Mouse (Mus musculus) cerebellum, postnatal 14 days (tissue): Measurements from ENCODE around the gene Usb1.

Experiments
- DNase-seq, 2 experiments: peaks; one replicate each; pipeline ENCODE4 v3.0.0; 2021; ENCODE audit warnings: mixed read lengths in 2 of 2

The Usb1 gene

DNA sequence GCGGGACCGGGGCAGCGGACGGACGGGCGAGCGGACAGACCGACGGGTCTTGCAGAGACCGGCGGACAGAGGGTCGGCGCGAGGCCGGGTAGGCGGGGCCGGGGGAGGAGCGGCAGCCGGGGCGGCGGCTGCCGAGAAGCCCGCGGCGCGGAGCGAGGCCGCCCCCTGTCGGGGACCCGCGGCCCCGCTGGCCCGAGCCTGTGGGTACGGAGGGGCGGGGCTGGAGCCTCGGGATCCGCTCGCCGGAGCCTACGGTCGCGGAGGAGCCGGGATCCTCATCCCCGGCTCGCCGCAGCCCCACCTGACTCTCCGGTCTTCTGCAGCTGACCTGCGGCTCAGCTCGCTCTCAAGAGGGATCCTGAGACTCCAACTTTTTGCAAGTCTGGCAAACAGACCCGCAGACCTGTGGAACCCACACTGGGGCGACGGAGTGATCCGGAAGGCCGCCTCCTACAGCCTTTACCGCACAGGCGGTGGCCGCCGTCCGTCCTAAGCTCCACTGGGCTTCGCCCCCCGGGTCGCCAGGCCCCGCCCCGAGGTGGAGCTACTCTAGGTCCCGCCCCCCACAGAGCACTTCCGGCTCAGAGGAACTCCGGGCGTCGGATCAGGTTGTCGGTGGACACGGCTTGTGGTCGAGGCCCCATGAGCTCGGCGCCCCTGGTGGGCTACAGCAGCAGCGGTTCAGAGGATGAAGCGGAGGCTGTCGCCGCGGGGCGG, at the start of gene Usb1, which contains the start of gene Zfp319:
Gene Usb1, plus strand, starts transcription at position 565 of the 717 bp plus-strand sequence.
Gene Zfp319, minus strand, starts transcription at position 231 of the 717 bp plus-strand sequence.
- DNase-seq: peak; percentile 93 to 95

DNA sequence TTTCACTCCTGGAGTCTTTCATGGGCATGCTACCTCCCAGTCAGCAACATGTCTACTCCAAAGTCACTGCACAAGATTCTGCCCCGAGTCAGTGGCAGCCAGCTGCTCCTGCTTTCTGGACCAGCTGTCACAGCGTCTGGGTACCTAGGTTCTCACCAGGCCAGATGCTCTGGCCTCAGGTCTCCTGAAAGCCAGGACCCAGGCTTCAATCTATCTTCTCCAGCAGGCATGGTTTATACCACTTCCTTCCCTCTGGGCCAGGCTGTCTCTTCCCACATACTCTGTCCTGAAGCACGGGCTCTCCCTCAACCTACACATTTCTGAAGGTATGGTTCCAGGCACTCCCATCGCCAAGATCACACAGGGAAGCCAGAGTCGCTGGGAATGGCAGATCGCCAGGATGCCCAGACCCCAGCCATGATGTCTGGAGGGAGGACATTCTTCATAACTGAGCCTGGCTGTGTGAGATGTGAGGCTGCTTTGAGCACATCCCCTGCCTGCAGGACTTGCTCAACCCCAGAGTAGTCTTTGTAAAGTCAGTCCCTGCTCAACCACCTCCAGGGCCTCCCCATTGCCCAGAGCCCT, 42.9 kb upstream of the Usb1 start:
- peak in 1 of 2 experiments; percentile 30 for DNase-seq

GRCm38 (mm10) chr8:95293172-95293571, 38.9 kb upstream of the Usb1 start:
- peak; percentile 54 to 82 for DNase-seq

- DNase-seq: peak; percentile 18 to 28
Measured at GRCm38 (mm10) chr8:95293891-95294290, 38.2 kb upstream of the Usb1 start.

GRCm38 (mm10) chr8:95302410-95302809, 29.7 kb upstream of the Usb1 start:
- DNase-seq: peak; percentile 26 to 69

GRCm38 (mm10) chr8:95305526-95305925, 26.6 kb upstream of the Usb1 start:
- no peak for DNase-seq

GRCm38 (mm10) chr8:95306431-95306830, 25.7 kb upstream of the Usb1 start, which contains the start of gene Cngb1:
TSS of gene Cngb1 (minus strand) at chr8:95306585.
- DNase-seq: no peak

DNA sequence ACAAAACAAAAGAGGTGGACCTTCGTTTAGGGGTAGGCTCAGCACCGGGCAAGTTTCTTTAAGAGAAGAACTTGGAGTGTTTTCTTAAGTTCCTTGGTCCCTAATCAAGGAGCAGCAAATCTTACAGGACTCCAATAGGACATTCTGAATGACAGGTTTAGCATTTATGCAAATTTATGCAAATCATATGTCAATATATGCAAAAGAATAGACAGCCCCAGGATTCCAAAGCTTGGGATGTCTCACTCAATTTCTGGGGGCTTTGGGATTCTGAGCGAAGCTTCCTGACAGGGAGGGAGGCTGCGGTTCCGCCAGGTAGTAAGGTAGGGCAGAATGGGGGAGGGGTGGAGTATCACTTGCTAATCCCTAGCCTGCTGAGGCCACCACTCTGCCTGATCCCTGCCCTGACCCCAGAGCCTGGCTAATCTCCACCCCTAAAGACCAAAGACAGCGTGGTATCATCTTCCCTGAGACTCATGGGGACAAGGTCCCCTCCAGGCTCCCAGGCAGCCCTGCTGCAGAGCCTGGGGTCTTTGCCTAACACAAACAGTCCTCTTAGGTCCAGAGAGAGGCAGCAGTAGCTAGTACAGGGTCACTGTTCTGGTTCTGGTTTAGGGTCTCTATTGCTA, 21.6 kb upstream of the Usb1 start, which contains the start of gene Tepp:
Gene Tepp, plus strand, starts transcription at position 225 of the 629 bp plus-strand sequence.
- no peak for DNase-seq

- DNase-seq: no peak
Measured at GRCm38 (mm10) chr8:95312836-95313235, 19.2 kb upstream of the Usb1 start.

GRCm38 (mm10) chr8:95313857-95314256, 18.2 kb upstream of the Usb1 start:
- DNase-seq: no peak

- no peak for DNase-seq
Measured at GRCm38 (mm10) chr8:95314707-95315106, 17.4 kb upstream of the Usb1 start.

DNA sequence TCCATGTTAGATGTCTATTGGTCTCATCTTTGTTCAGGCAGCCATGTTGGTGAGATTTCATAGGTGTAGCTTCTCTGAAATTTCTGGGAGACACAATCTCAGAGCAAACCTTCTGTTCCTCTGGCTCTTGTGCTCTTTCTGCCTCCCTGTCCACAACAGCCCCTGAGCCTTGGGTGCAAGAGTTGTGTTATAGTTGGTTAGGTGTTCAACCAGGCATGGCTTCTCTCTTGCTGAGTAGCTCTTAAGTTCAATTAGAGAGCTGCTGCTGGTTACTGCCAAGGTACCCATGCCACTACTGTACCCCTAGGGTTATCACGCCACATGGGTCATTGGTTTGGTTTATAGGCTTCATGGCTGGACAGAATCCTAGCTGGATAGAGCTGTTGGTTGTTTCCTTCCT, 16.7 kb upstream of the Usb1 start:
- DNase-seq: no peak

DNA sequence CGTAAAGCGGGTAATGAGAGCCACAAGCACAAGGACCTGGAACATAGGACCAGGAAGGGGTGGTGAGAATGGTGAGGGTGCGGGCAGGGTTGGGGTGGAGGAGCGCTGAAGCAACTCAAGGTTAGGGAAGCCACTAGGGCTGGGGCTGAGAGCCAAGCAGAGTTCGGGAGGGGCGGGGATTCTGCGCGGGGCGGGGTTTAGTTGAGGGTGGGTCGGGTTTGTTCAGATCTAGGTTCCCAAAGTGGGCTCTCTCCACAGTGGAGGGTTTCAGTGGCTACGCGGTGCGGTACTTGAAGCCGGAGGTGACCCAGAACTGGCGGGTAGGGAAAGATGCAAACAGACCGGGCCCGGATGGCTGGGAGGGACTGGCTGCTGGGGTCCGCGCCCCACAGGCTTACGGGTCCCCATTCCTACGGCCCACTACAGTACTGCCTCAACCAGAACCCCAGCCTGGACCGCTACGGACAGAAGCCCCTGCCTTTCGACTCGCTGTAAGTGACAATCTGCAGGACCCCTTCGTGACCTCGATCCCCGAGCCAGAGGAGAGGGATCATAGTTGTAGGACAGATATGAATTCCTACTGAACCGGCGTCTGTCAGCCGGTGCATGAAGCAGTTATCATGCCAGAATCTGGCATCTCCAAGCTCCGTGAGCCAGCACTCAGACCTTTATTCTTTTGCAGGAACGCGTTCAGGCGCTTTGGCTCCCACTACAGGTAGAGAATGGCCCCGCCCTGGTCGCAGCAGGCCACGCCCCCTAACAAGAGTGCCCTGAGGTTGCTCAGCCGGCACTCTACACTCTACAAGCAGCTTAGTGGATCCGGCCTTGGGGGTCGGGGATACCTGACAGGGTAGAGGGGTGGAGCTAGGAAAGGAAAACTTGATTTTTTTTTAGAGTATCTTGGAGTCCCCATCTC, 11.6 kb upstream of the Usb1 start:
- peak; percentile 68 to 77 for DNase-seq

DNA sequence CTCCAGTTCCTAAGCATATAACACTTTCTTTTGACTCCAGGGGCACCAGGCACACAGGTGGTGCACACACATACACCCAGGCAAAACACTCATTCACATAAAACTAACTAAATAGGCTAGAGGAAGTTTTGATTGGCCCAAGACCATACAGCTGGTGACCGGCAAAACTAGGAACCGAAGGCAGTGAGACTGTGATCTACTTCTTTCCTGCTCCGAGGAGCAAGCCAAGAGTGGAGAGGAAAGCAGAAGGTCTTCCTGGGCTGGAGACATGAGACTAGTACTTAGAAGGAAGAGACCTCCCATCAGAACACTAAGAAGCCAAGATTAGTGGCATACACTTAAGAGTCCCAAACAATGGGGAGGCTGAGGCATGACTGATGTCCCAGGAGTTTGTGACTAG, 8.9 kb upstream of the Usb1 start:
- DNase-seq: no peak

- no peak for DNase-seq
Measured at GRCm38 (mm10) chr8:95324646-95325045, 7.4 kb upstream of the Usb1 start.

DNA sequence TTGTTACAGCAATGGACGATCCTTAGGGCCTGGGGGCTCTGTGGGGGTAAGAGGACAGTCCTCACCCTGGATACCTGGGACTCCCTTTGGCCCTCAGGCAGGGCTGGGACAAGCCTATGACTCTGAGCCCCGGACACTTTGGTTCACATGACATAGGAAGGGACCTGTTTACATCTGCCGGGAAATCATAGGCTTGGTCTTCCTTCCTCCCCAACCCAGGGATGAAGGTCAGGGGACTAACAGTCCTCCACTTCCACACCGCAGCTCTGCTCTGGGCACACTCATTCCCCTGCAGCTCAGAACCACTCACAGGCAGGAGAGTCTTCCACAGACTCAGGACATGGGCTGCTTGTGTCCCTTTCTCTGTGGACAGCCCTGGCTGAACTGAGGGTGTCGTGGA, 5.3 kb upstream of the Usb1 start:
- DNase-seq: no peak

- DNase-seq: no peak
Measured at GRCm38 (mm10) chr8:95327866-95328465, 4.1 kb upstream of the Usb1 start.

GRCm38 (mm10) chr8:95330367-95330766, 1.7 kb upstream of the Usb1 start:
- no peak for DNase-seq

GRCm38 (mm10) chr8:95331156-95331719, 846 bp upstream of the Usb1 start:
- no peak for DNase-seq

DNA sequence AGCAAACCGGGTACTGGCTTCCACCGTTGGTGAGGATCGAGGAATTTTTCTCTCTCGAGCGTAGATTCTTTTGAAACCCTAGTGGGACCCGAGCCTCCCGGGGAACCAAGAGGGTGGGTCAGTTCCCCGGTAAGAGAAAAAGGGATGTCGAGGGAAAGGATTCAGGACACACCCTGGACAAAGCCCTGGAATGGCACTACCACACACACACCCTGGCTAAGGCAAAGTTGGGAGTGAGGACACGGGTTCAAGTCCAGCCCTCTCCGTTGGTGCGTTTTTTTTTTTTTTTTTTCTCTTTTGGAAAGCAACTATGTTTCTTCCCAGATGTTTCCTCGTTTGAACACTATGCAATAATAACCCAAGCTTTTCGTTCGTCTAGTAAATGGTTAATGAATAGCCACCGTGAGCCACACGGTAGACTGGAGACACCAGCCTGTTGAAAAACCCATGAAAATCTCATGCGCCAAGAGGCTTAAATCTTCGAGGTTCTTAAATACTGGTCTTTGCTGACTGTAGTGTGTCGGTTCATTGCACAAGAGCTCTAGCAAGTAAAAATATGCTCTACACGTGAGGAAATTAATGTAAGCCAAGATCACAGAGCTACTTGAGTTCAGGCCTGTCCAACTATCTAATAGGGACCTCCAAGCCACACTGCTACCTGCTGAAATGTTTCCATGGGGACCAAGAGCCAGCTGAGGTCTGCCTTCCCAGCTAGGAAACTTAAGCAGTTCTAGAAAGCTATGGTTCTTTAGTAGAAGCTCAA, 534 bp downstream of the Usb1 start:
- no peak for DNase-seq

- no peak for DNase-seq
Measured at GRCm38 (mm10) chr8:95335706-95336105, 3.6 kb downstream of the Usb1 start.
